Mouse (Mus musculus): Measurements from ENCODE around the gene Slco3a1. TPM values are rescaled to one million over a fixed set of nuclear protein-coding genes. Genes with fewer than 3 reads are reported as not detected.
A peak's percentile ranks its signal among the peaks of the same experiment; 100 is the strongest.

The Slco3a1 gene
- polyA plus RNA-seq, 1 experiment = 44.9 TPM

DNA sequence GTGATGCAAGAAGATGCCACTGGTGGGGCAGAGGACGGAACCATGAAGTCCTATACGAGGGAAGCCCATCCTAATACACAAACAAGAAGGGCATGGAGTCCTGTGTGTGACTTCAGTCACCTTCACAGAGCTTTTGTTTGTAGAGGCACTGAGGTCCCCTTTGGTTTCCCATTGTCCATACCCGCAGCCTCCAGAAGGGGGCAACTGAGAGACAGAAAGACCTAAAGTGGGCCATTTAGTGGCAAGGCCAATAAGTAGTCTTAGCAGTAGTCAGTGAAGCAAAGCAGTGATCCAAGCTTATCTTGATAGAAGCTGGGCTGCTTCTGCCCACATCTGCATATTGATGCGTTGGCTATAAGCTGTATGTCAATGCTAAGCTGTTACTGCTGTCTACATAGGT lies 184.9 kb downstream of the Slco3a1 start:
- DNase-seq = no peak
- TF ChIP-seq CTCF (conservative IDR thresholded peaks at IDR 0.05; ENCODE audit: insufficient read depth, insufficient read length, low read depth, low read length) (peak; percentile 34; the same call in 1 of the 2 replicates), POLR2A (IDR thresholded peaks at IDR 0.05; ENCODE audit: low read depth, low read length) (no peak)
- Histone ChIP-seq H3K27me3 (replicated peaks; ENCODE audit: control insufficient read depth, insufficient read depth, low read length) (no peaks in the 10 kb centered on the region), H3K36me3 (ENCODE audit: control insufficient read depth, insufficient read depth, low read length) (no peaks in the 10 kb centered on the region), H3K27ac (ENCODE audit: insufficient read depth, low read depth, low read length) (no peak overlapping the region), H3K4me1 (ENCODE audit: control insufficient read depth, insufficient read depth, low read length) (peaks cover 24% of the 10 kb centered on the region), H3K4me3 (ENCODE audit: insufficient read depth, low read depth, low read length) (no peak overlapping the region)
- WGBS = 76% methylated on average over 4 of the region's 4 CpGs

GRCm38 (mm10) chr7:74368256-74368980 lies 186.2 kb downstream of the Slco3a1 start:
- TF ChIP-seq POLR2A (IDR thresholded peaks at IDR 0.05; ENCODE audit: low read depth, low read length) (no peak), CTCF (conservative IDR thresholded peaks at IDR 0.05; ENCODE audit: insufficient read depth, insufficient read length, low read depth, low read length) (no peak; the same call in 1 of the 2 replicates)
- no peak overlapping the region for H3K4me3 ChIP-seq (ENCODE audit: insufficient read depth, low read depth, low read length)
- 91% methylated on average over 11 of the region's 11 CpGs for WGBS

DNA sequence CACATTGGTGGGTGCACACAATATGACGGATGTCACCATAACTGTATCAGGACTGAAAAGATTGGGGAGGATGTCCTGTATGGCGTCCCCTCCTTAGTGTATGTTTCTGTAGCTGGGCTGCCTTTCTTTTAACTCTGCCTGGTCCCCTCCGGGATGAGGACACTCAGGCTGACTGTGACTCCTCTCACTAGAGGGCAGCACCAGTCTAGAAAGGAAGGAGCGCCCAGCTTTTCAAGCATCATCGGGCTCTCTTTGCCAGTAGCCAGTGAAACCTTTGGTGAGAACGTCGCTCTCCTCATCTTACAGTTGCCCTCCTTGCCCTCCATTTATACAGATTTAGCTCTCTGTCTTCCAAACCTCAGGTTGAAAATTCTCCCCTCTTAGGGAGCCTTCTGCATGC lies 187.2 kb downstream of the Slco3a1 start:
- TF ChIP-seq CTCF (conservative IDR thresholded peaks at IDR 0.05; ENCODE audit: insufficient read depth, insufficient read length, low read depth, low read length) = peak; percentile 67
- TF ChIP-seq POLR2A (IDR thresholded peaks at IDR 0.05; ENCODE audit: low read depth, low read length) = no peak
- WGBS = 30% methylated on average over 7 of the region's 7 CpGs

More at GRCm38 (mm10) chr7:74368256-74368980, 186.2 kb downstream of the Slco3a1 start:
- no peak for DNase-seq
- no peaks in the 10 kb centered on the region for H3K27me3 ChIP-seq (replicated peaks; ENCODE audit: control insufficient read depth, insufficient read depth, low read length)
- no peak overlapping the region for H3K27ac ChIP-seq (ENCODE audit: insufficient read depth, low read depth, low read length)
- peaks cover 18% of the 10 kb centered on the region for H3K4me1 ChIP-seq (ENCODE audit: control insufficient read depth, insufficient read depth, low read length)
- no peaks in the 10 kb centered on the region for H3K36me3 ChIP-seq (ENCODE audit: control insufficient read depth, insufficient read depth, low read length)

GRCm38 (mm10) chr7:74365623-74366022 lies 189.0 kb downstream of the Slco3a1 start:
- no peaks in the 10 kb centered on the region for H3K27me3 ChIP-seq (replicated peaks; ENCODE audit: control insufficient read depth, insufficient read depth, low read length)
- no peak for TF ChIP-seq POLR2A (IDR thresholded peaks at IDR 0.05; ENCODE audit: low read depth, low read length)
- TF ChIP-seq CTCF (conservative IDR thresholded peaks at IDR 0.05; ENCODE audit: insufficient read depth, insufficient read length, low read depth, low read length) = no peak
- no peaks in the 10 kb centered on the region for H3K36me3 ChIP-seq (ENCODE audit: control insufficient read depth, insufficient read depth, low read length)
- H3K4me1 ChIP-seq (ENCODE audit: control insufficient read depth, insufficient read depth, low read length) = no peaks in the 10 kb centered on the region
- H3K4me3 ChIP-seq (ENCODE audit: insufficient read depth, low read depth, low read length) = no peak overlapping the region
- DNase-seq = no peak
- no peak overlapping the region for H3K27ac ChIP-seq (ENCODE audit: insufficient read depth, low read depth, low read length)
- WGBS = 65% methylated on average over 4 of the region's 4 CpGs

More for the DNA sequence above, 187.2 kb downstream of the Slco3a1 start:
- Histone ChIP-seq H3K36me3 (ENCODE audit: control insufficient read depth, insufficient read depth, low read length) (no peaks in the 10 kb centered on the region), H3K27me3 (replicated peaks; ENCODE audit: control insufficient read depth, insufficient read depth, low read length) (no peaks in the 10 kb centered on the region), H3K4me3 (ENCODE audit: insufficient read depth, low read depth, low read length) (no peak overlapping the region), H3K4me1 (ENCODE audit: control insufficient read depth, insufficient read depth, low read length) (peaks cover 9% of the 10 kb centered on the region), H3K27ac (ENCODE audit: insufficient read depth, low read depth, low read length) (no peak overlapping the region)
- DNase-seq = peak; percentile 56

DNA sequence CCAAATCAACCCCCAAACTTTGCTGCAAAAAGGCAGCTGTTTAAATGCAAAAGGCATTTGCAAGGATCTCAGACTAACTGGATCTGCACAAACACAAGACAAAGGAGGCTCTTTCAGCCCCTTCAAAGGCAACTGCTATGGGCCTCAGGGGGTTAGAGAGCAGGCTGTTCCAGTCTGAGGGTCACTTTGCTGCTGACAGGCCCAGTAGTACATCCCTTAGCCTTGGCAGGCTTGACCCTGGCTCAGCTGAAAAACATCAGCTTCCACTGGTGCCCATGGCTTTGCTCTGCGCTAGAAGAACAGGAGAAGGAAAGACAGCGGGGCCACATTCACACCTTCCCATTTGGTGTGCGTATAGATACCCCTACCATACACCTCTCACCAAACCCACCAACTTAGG lies 189.6 kb downstream of the Slco3a1 start:
- no peak overlapping the region for H3K27ac ChIP-seq (ENCODE audit: insufficient read depth, low read depth, low read length)
- TF ChIP-seq CTCF (conservative IDR thresholded peaks at IDR 0.05; ENCODE audit: insufficient read depth, insufficient read length, low read depth, low read length) (no peak), POLR2A (IDR thresholded peaks at IDR 0.05; ENCODE audit: low read depth, low read length) (no peak)
- no peak overlapping the region for H3K4me3 ChIP-seq (ENCODE audit: insufficient read depth, low read depth, low read length)
- WGBS = 96% methylated on average over 3 of the region's 3 CpGs
- H3K4me1 ChIP-seq (ENCODE audit: control insufficient read depth, insufficient read depth, low read length) = no peaks in the 10 kb centered on the region
- DNase-seq = no peak
- no peaks in the 10 kb centered on the region for H3K36me3 ChIP-seq (ENCODE audit: control insufficient read depth, insufficient read depth, low read length)
- no peaks in the 10 kb centered on the region for H3K27me3 ChIP-seq (replicated peaks; ENCODE audit: control insufficient read depth, insufficient read depth, low read length)

- no peaks in the 10 kb centered on the region for H3K27me3 ChIP-seq (replicated peaks; ENCODE audit: control insufficient read depth, insufficient read depth, low read length)
- TF ChIP-seq POLR2A (IDR thresholded peaks at IDR 0.05; ENCODE audit: low read depth, low read length) = no peak
- TF ChIP-seq CTCF (conservative IDR thresholded peaks at IDR 0.05; ENCODE audit: insufficient read depth, insufficient read length, low read depth, low read length) = peak; percentile 43
- no peaks in the 10 kb centered on the region for H3K4me1 ChIP-seq (ENCODE audit: control insufficient read depth, insufficient read depth, low read length)
- H3K4me3 ChIP-seq (ENCODE audit: insufficient read depth, low read depth, low read length) = no peak overlapping the region
- 78% methylated on average over 2 of the region's 2 CpGs for WGBS
- DNase-seq = no peak
- 0 out of 2 replicates have a peak, but pooled peaks cover 1% of the 10 kb centered on the region for H3K36me3 ChIP-seq (ENCODE audit: control insufficient read depth, insufficient read depth, low read length)
- H3K27ac ChIP-seq (ENCODE audit: insufficient read depth, low read depth, low read length) = no peak overlapping the region
Observed at GRCm38 (mm10) chr7:74363440-74363839, 191.1 kb downstream of the Slco3a1 start.

DNA sequence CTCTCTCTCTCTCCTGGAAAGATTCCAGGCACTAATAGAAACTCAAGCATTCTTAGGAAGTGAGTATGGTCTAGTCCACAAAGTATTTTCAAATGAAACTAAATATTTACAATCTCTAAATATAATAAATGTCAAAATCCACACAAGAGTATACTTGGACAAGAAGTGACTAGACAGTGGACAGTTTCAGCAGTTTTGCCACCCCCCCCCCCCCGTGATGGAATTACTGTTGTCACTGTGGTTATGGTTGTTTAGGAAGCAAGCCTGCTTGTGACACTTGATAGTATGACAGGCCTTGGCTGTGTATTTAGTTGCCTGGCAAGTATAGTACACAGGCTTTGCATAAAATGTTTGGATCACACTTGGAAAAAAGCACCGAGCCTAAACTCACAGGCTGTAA lies 192.9 kb downstream of the Slco3a1 start:
- no peaks in the 10 kb centered on the region for H3K4me1 ChIP-seq (ENCODE audit: control insufficient read depth, insufficient read depth, low read length)
- H3K36me3 ChIP-seq (ENCODE audit: control insufficient read depth, insufficient read depth, low read length) = 0 out of 2 replicates have a peak, but pooled peaks cover 1% of the 10 kb centered on the region
- H3K27ac ChIP-seq (ENCODE audit: insufficient read depth, low read depth, low read length) = no peak overlapping the region
- no peak overlapping the region for H3K4me3 ChIP-seq (ENCODE audit: insufficient read depth, low read depth, low read length)
- 83% methylated on average over 2 of the region's 2 CpGs for WGBS
- TF ChIP-seq CTCF (conservative IDR thresholded peaks at IDR 0.05; ENCODE audit: insufficient read depth, insufficient read length, low read depth, low read length) (no peak), POLR2A (IDR thresholded peaks at IDR 0.05; ENCODE audit: low read depth, low read length) (no peak)
- no peaks in the 10 kb centered on the region for H3K27me3 ChIP-seq (replicated peaks; ENCODE audit: control insufficient read depth, insufficient read depth, low read length)
- DNase-seq = no peak
